Mouse (Mus musculus): ENCODE results near the gene Gsg1l2. TPM values are rescaled to one million over a fixed set of nuclear protein-coding genes. Genes with fewer than 3 reads are reported as not detected.

Gene Gsg1l2
- not detected in 2 replicates for polyA plus RNA-seq (2011; ENCODE audit: insufficient read length, low read depth, missing spikeins)

- no peak within 1 kb of the TSS for H3K4me3 ChIP-seq (ENCODE audit: insufficient read depth, low read length)
- no peak within 1 kb of the TSS for H3K27ac ChIP-seq (ENCODE audit: insufficient read depth, low read length)
- TF ChIP-seq CTCF (IDR thresholded peaks at IDR 0.05; ENCODE audit: borderline replicate concordance, insufficient read depth, low read length) (no peak), POLR2A (IDR thresholded peaks at IDR 0.05; ENCODE audit: low read depth, low read length) (no peak)
- no peaks in the 10 kb centered on the region for H3K4me1 ChIP-seq (ENCODE audit: control insufficient read depth, insufficient read depth, low read length)
Measured at GRCm38 (mm10) chr11:67774379-67774778, at the start of gene Gsg1l2. Gene Gsg1l2 (plus strand): TSS chr11:67774608.

GRCm38 (mm10) chr11:67727095-67727494 lies 47.3 kb upstream of the Gsg1l2 start:
- no peak overlapping the region for H3K27ac ChIP-seq (ENCODE audit: insufficient read depth, low read length)
- TF ChIP-seq CTCF (IDR thresholded peaks at IDR 0.05; ENCODE audit: borderline replicate concordance, insufficient read depth, low read length) (no peak), POLR2A (IDR thresholded peaks at IDR 0.05; ENCODE audit: low read depth, low read length) (no peak)
- H3K4me1 ChIP-seq (ENCODE audit: control insufficient read depth, insufficient read depth, low read length) = no peaks in the 10 kb centered on the region
- no peak overlapping the region for H3K4me3 ChIP-seq (ENCODE audit: insufficient read depth, low read length)

- TF ChIP-seq POLR2A (IDR thresholded peaks at IDR 0.05; ENCODE audit: low read depth, low read length) = no peak
- TF ChIP-seq CTCF (IDR thresholded peaks at IDR 0.05; ENCODE audit: borderline replicate concordance, insufficient read depth, low read length) = no peak
- Histone ChIP-seq H3K27ac (ENCODE audit: insufficient read depth, low read length) (no peak overlapping the region), H3K4me1 (ENCODE audit: control insufficient read depth, insufficient read depth, low read length) (no peaks in the 10 kb centered on the region), H3K4me3 (ENCODE audit: insufficient read depth, low read length) (no peak overlapping the region)
Measured at GRCm38 (mm10) chr11:67728726-67729125, 45.7 kb upstream of the Gsg1l2 start.

- no peaks in the 10 kb centered on the region for H3K4me1 ChIP-seq (ENCODE audit: control insufficient read depth, insufficient read depth, low read length)
- H3K4me3 ChIP-seq (ENCODE audit: insufficient read depth, low read length) = no peak overlapping the region
- no peak overlapping the region for H3K27ac ChIP-seq (ENCODE audit: insufficient read depth, low read length)
- TF ChIP-seq POLR2A (IDR thresholded peaks at IDR 0.05; ENCODE audit: low read depth, low read length) = no peak
- no peak for TF ChIP-seq CTCF (IDR thresholded peaks at IDR 0.05; ENCODE audit: borderline replicate concordance, insufficient read depth, low read length)
Measured at GRCm38 (mm10) chr11:67731056-67731455, 43.4 kb upstream of the Gsg1l2 start.

GRCm38 (mm10) chr11:67733726-67734125 lies 40.7 kb upstream of the Gsg1l2 start:
- no peak for TF ChIP-seq CTCF (IDR thresholded peaks at IDR 0.05; ENCODE audit: borderline replicate concordance, insufficient read depth, low read length)
- no peak for TF ChIP-seq POLR2A (IDR thresholded peaks at IDR 0.05; ENCODE audit: low read depth, low read length)
- Histone ChIP-seq H3K4me1 (ENCODE audit: control insufficient read depth, insufficient read depth, low read length) (no peaks in the 10 kb centered on the region; the same call in 1 of the 2 replicates), H3K4me3 (ENCODE audit: insufficient read depth, low read length) (no peak overlapping the region)

GRCm38 (mm10) chr11:67734597-67734996 lies 39.8 kb upstream of the Gsg1l2 start:
- H3K4me1 ChIP-seq (ENCODE audit: control insufficient read depth, insufficient read depth, low read length) = no peaks in the 10 kb centered on the region; the same call in 1 of the 2 replicates
- no peak overlapping the region for H3K4me3 ChIP-seq (ENCODE audit: insufficient read depth, low read length)
- TF ChIP-seq CTCF (IDR thresholded peaks at IDR 0.05; ENCODE audit: borderline replicate concordance, insufficient read depth, low read length) = no peak
- no peak for TF ChIP-seq POLR2A (IDR thresholded peaks at IDR 0.05; ENCODE audit: low read depth, low read length)
- H3K27ac ChIP-seq (ENCODE audit: insufficient read depth, low read length) = no peak overlapping the region

More at GRCm38 (mm10) chr11:67733726-67734125, 40.7 kb upstream of the Gsg1l2 start:
- no peak overlapping the region for H3K27ac ChIP-seq (ENCODE audit: insufficient read depth, low read length)

GRCm38 (mm10) chr11:67738345-67738744 lies 36.1 kb upstream of the Gsg1l2 start:
- H3K27ac ChIP-seq (ENCODE audit: insufficient read depth, low read length) = no peak overlapping the region
- TF ChIP-seq POLR2A (IDR thresholded peaks at IDR 0.05; ENCODE audit: low read depth, low read length) = no peak
- no peak for TF ChIP-seq CTCF (IDR thresholded peaks at IDR 0.05; ENCODE audit: borderline replicate concordance, insufficient read depth, low read length)
- H3K4me1 ChIP-seq (ENCODE audit: control insufficient read depth, insufficient read depth, low read length) = no peaks in the 10 kb centered on the region; the same call in 1 of the 2 replicates
- H3K4me3 ChIP-seq (ENCODE audit: insufficient read depth, low read length) = no peak overlapping the region

- no peaks in the 10 kb centered on the region; the same call in 1 of the 2 replicates for H3K4me1 ChIP-seq (ENCODE audit: control insufficient read depth, insufficient read depth, low read length)
- no peak overlapping the region for H3K27ac ChIP-seq (ENCODE audit: insufficient read depth, low read length)
- no peak overlapping the region for H3K4me3 ChIP-seq (ENCODE audit: insufficient read depth, low read length)
- TF ChIP-seq CTCF (IDR thresholded peaks at IDR 0.05; ENCODE audit: borderline replicate concordance, insufficient read depth, low read length) = no peak
- no peak for TF ChIP-seq POLR2A (IDR thresholded peaks at IDR 0.05; ENCODE audit: low read depth, low read length)
Measured at GRCm38 (mm10) chr11:67738846-67739490, 35.4 kb upstream of the Gsg1l2 start.

GRCm38 (mm10) chr11:67741569-67741968 lies 32.8 kb upstream of the Gsg1l2 start:
- Histone ChIP-seq H3K4me3 (ENCODE audit: insufficient read depth, low read length) (no peak overlapping the region), H3K27ac (ENCODE audit: insufficient read depth, low read length) (no peak overlapping the region), H3K4me1 (ENCODE audit: control insufficient read depth, insufficient read depth, low read length) (no peaks in the 10 kb centered on the region; the same call in 1 of the 2 replicates)
- TF ChIP-seq CTCF (IDR thresholded peaks at IDR 0.05; ENCODE audit: borderline replicate concordance, insufficient read depth, low read length) = no peak
- TF ChIP-seq POLR2A (IDR thresholded peaks at IDR 0.05; ENCODE audit: low read depth, low read length) = no peak

- no peaks in the 10 kb centered on the region for H3K4me1 ChIP-seq (ENCODE audit: control insufficient read depth, insufficient read depth, low read length)
- H3K27ac ChIP-seq (ENCODE audit: insufficient read depth, low read length) = no peak overlapping the region
- no peak overlapping the region for H3K4me3 ChIP-seq (ENCODE audit: insufficient read depth, low read length)
- TF ChIP-seq CTCF (IDR thresholded peaks at IDR 0.05; ENCODE audit: borderline replicate concordance, insufficient read depth, low read length) (no peak), POLR2A (IDR thresholded peaks at IDR 0.05; ENCODE audit: low read depth, low read length) (no peak)
Measured at GRCm38 (mm10) chr11:67756287-67756686, 18.1 kb upstream of the Gsg1l2 start.
